Mouse (Mus musculus) bone marrow macrophage, adult 2 months (primary cell): Measurements from ENCODE around the gene Slc35b3. TPM values are rescaled to one million over a fixed set of nuclear protein-coding genes. Genes with fewer than 3 reads are reported as not detected.

ENCODE experiments used
- H3K27ac ChIP-seq: 2 replicates; pipeline ENCODE4 v1.5.1; 2012; ENCODE audit warnings: low read depth, low read length; ENCODE audit not compliant: insufficient read depth
- H3K4me1 ChIP-seq: 2 replicates; pipeline ENCODE4 v1.6.1; 2012; ENCODE audit warnings: low read length; ENCODE audit not compliant: control insufficient read depth, insufficient read depth
- H3K4me3 ChIP-seq: 2 replicates; pipeline ENCODE4 v1.5.1; 2012; ENCODE audit warnings: mild to moderate bottlenecking, low read length, moderate library complexity; ENCODE audit not compliant: insufficient read depth
- CTCF ChIP-seq: IDR thresholded peaks from 2 replicates; pipeline ENCODE4 v1.5.1; 2012; ENCODE audit warnings: low read depth, mild to moderate bottlenecking, low read length, moderate library complexity
- POLR2A ChIP-seq: IDR thresholded peaks from 2 replicates; pipeline ENCODE4 v1.6.1; 2012; ENCODE audit warnings: mild to moderate bottlenecking, low read depth, low read length, borderline replicate concordance
- polyA plus RNA-seq: library from polyadenylated mRNA; stranded (reverse); fragments of >200 nt; gene quantifications from 2 replicates; pipeline ENCODE4 v1.2.4, GENCODE M21; 2012; ENCODE audit not compliant: missing spikeins, insufficient read depth, insufficient read length

The Slc35b3 gene
- 18.9 and 24.9 TPM in 2 replicates for polyA plus RNA-seq

GRCm38 (mm10) chr13:38960063-38961050 is at the start of gene Slc35b3:
Gene Slc35b3, minus strand, starts transcription at chr13:38960875.
- Histone ChIP-seq H3K4me1 (peaks cover 17% of the 10 kb centered on the region), H3K4me3 (peak within 1 kb of the TSS; percentile 93), H3K27ac (peak within 1 kb of the TSS; percentile 72)
- TF ChIP-seq POLR2A (peak; percentile 70; the same call in 1 of the 2 replicates), CTCF (no peak)

- no peak overlapping the region for H3K27ac ChIP-seq
- TF ChIP-seq CTCF (no peak), POLR2A (no peak)
- H3K4me1 ChIP-seq, result no peaks in the 10 kb centered on the region; the same call in 1 of the 2 replicates
- H3K4me3 ChIP-seq, result no peak overlapping the region
These were observed 49.6 kb upstream of the Slc35b3 start for GRCm38 (mm10) chr13:39010280-39010679.

- no peak overlapping the region for H3K4me3 ChIP-seq
- no peak for TF ChIP-seq POLR2A
- TF ChIP-seq CTCF, result no peak
- H3K27ac ChIP-seq, result no peak overlapping the region
- H3K4me1 ChIP-seq, result peaks cover 6% of the 10 kb centered on the region; the same call in 1 of the 2 replicates
These were observed 42.6 kb upstream of the Slc35b3 start for GRCm38 (mm10) chr13:39003101-39003762.

- Histone ChIP-seq H3K27ac (no peak overlapping the region), H3K4me1 (peaks cover 6% of the 10 kb centered on the region; the same call in 1 of the 2 replicates), H3K4me3 (no peak overlapping the region)
- TF ChIP-seq POLR2A, result no peak
These were observed 41.7 kb upstream of the Slc35b3 start for GRCm38 (mm10) chr13:39002424-39002823.

GRCm38 (mm10) chr13:39001434-39001833 is 40.8 kb upstream of the Slc35b3 start:
- H3K4me3 ChIP-seq, result no peak overlapping the region
- no peak for TF ChIP-seq CTCF
- TF ChIP-seq POLR2A, result no peak
- H3K27ac ChIP-seq, result no peak overlapping the region
- peaks cover 6% of the 10 kb centered on the region; the same call in 1 of the 2 replicates for H3K4me1 ChIP-seq

- TF ChIP-seq CTCF (no peak), POLR2A (no peak)
- H3K4me1 ChIP-seq, result 0 out of 2 replicates have a peak, but pooled peaks cover 4% of the 10 kb centered on the region
- no peak overlapping the region for H3K4me3 ChIP-seq
- no peak overlapping the region for H3K27ac ChIP-seq
These were observed 38.3 kb upstream of the Slc35b3 start for GRCm38 (mm10) chr13:38998958-38999357.

GRCm38 (mm10) chr13:38992529-38992928 is 31.9 kb upstream of the Slc35b3 start:
- H3K4me3 ChIP-seq, result no peak overlapping the region
- no peak for TF ChIP-seq POLR2A
- peak; percentile 45 for TF ChIP-seq CTCF
- H3K27ac ChIP-seq, result no peak overlapping the region
- H3K4me1 ChIP-seq, result no peaks in the 10 kb centered on the region

- no peak overlapping the region for H3K4me3 ChIP-seq
- H3K27ac ChIP-seq, result no peak overlapping the region
- no peak for TF ChIP-seq POLR2A
- no peak for TF ChIP-seq CTCF
- H3K4me1 ChIP-seq, result no peaks in the 10 kb centered on the region
These were observed 23.1 kb upstream of the Slc35b3 start for GRCm38 (mm10) chr13:38983751-38984150.

GRCm38 (mm10) chr13:38980900-38981299 is 20.2 kb upstream of the Slc35b3 start:
- H3K4me3 ChIP-seq, result no peak overlapping the region
- TF ChIP-seq CTCF (no peak), POLR2A (no peak)
- no peaks in the 10 kb centered on the region for H3K4me1 ChIP-seq
- H3K27ac ChIP-seq, result no peak overlapping the region

GRCm38 (mm10) chr13:38976978-38977377 is 16.3 kb upstream of the Slc35b3 start:
- Histone ChIP-seq H3K4me1 (no peaks in the 10 kb centered on the region), H3K4me3 (no peak overlapping the region), H3K27ac (no peak overlapping the region)
- TF ChIP-seq POLR2A (no peak), CTCF (no peak)
